Mouse (Mus musculus): ENCODE measurements at regions not wholly inside any gene's neighbourhood (a gene's known extent, or its start where the extent isn't known, plus 50 kb on each side); places are given as distances from the start of the nearest gene placed in this dataset.

DNA sequence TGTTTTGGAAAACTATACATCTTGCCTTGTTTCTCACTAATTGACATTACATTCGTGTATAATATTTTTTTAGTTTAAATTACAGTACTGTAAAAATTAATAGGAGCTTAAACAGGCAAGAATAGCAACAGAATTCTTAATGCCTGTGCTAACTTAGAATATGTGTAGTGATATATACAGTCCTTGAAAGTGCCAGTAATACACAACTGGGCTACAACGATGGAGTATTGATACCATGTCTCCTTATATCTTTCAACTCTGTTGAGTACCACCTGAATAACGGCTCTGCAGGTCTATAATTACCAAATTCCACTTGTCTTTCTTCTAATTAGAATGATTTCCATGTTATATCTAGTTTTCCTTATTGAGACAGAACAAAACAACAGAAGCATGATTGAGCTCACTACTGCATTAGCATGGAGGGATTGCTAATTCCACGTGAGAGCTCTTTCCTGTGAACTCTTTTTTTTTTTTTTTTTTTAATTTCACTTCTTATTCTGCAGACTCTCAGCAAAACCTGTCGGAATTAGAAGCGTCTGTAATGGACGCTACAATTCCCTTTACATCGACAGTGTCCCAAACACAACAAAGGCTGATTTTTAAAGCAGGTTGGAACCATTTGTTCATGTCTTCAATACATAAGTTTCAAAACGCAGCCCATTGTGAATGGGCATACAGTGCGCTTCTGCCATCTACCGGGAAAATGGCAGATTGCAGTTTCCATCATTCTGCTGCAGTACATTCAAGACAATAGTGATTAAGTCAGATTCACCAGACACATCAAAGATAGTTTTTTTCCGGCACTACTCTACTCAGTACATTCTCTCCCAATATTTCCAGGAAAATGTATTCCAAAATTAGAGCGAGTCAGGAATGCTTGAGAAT lies 300.8 kb upstream of the Gpc5 start:
- no peak for ATAC-seq (ENCODE audit: extremely low read depth, insufficient number of reproducible peaks, low FRiP score, poor library complexity, severe bottlenecking)

DNA sequence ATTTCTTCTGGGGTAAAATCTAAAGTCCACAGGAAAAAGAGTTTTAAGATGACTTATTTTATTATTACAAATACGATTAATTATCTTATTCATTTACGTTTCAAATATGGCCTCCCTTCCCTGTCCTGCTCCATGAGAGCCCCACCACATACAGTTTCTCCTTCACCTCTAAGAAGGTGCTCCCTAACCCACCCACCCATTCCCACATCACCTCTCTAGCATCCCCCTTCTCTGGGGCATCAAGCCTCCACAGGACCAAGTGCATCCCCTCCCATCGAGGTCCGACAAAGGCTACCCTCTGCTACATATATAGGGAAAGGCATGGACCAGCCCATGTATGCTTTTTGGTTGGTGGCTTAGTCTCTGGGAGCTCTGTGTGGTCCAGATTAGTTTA lies 300.2 kb upstream of the Gpc5 start:
- ATAC-seq (ENCODE audit: extremely low read depth, insufficient number of reproducible peaks, low FRiP score, poor library complexity, severe bottlenecking) = no peak

DNA sequence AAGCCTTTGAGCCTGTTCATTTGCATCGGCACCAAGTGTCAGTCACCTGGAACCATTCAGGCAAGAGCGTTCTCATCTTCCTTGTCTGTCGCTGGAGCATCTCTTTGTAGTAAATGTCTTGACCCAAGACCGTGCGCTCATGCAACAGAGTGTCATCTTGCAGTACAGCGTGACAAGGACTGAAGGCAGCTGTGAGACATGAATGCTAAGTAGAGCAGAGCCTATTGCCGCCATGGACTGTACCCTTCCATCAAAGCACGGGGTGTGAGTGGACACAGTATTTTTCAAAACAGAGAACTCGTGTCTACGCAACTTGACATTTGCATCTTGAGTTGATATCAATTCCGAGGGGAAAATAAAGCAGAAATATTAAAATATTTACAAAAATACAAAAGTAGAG lies 287.4 kb upstream of the Gpc5 start:
- no peak for ATAC-seq (ENCODE audit: extremely low read depth, insufficient number of reproducible peaks, low FRiP score, poor library complexity, severe bottlenecking)

DNA sequence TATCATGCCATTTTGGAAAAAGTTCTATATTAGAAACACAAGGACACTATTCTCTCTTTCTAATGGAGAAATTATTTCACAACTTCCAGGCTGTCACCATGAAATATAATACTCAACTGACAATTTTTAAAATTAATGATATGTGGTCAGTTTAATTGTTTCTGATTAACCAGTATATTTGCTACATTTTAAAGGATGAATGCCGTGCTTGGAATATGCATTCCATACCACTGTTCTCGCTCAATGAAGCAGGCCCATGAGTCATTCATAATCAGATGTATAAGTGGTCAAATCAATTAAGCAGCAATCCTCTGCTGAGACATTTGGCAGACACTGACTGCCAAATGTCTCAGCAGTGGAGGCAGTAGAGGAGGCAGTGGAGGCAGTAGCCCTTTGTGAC lies 283.4 kb upstream of the Gpc5 start:
- no peak for ATAC-seq (ENCODE audit: extremely low read depth, insufficient number of reproducible peaks, low FRiP score, poor library complexity, severe bottlenecking)

DNA sequence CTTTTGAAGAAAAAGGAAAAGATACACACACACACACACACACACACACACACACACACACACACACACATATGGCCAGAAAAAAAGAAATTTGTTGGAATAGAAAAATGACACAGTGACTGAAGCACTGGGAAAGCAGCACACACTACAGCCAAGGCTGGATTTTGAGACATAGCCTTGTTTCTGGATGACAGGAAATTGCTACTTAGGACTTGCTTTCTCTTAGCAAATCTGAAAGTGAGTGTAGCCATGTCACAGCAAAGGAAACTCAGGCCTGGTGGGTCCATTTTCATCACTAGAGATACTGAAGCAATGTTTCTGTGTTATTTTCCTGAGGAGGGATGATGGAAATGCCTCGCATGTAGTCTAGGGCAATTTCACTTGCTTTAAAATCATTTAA lies 271.3 kb upstream of the Gpc5 start:
- ATAC-seq (ENCODE audit: extremely low read depth, insufficient number of reproducible peaks, low FRiP score, poor library complexity, severe bottlenecking) = no peak

DNA sequence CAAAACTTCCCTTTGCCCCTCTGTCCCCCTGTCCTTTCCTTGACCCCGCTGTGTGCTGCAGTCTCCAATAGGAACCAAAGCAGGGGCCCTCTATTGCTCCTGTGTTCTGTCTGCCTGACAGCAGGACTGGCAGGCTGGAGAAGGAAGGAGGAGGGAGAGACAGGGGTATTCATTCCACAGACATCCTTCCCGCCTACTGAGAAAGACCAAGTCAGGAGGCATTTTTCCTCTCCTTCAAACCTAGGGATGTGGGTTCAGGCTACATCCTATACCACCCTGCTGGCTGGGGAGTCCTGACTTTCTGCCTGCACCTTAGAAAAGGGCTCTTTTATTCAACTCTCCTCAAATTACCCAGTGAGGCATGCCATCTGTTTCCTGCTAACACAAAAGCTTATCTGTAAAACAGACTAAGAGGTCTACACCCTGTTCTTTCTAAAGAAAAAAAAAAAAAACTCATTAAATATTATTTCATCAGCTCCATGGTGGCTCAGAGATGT lies 270.9 kb upstream of the Gpc5 start:
- ATAC-seq (ENCODE audit: extremely low read depth, insufficient number of reproducible peaks, low FRiP score, poor library complexity, severe bottlenecking) = no peak

DNA sequence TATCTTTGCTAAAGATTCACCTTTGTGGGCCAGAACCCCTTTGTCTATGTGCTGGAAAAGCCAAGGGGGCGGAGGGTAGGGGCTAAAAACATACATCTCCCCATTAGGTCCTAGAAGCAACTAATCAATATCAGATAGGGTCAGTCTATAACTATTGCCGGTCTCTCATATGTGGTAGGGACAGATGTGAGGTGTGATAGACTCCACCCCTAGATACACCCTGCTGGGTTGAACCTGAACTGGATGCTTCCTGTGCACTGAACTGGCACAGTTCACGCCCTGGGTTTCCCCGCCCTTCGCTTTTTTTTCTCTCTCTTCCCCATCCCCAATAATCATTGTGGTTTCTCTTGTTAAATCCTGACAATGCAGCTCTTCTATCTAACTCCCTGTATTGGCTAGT lies 270.3 kb upstream of the Gpc5 start:
- no peak for ATAC-seq (ENCODE audit: extremely low read depth, insufficient number of reproducible peaks, low FRiP score, poor library complexity, severe bottlenecking)

DNA sequence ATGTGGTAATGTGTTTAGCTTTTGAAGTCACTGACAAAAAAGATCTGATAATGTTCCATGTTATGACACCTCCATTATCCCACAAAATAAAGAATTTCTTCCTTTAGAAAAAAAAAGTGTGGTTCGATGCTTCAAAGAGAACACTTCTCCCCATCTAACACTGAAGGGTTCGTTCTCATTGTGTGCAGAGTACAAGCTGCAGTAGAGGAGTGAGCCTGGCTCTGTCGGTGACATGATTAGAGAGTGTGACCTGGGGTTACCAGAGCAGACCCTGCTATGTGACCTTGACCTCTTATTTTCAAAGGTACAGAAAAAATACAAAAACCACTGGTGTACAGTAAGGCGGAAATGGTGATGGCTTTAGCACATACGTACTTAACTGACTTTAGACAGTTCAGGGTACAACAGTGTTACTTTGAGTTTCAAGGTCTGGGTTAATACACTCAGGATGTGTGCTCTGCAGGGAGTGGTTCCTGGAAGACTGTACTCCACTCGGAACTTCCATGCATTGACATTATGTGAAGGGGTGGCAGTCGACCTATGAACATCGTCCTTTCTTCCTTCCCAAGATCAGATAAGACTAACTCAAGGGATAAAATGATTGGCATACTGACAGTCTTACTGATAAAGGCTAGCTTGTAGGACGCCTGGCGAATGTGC lies 265.2 kb upstream of the Gpc5 start:
- ATAC-seq (ENCODE audit: extremely low read depth, insufficient number of reproducible peaks, low FRiP score, poor library complexity, severe bottlenecking) = no peak

DNA sequence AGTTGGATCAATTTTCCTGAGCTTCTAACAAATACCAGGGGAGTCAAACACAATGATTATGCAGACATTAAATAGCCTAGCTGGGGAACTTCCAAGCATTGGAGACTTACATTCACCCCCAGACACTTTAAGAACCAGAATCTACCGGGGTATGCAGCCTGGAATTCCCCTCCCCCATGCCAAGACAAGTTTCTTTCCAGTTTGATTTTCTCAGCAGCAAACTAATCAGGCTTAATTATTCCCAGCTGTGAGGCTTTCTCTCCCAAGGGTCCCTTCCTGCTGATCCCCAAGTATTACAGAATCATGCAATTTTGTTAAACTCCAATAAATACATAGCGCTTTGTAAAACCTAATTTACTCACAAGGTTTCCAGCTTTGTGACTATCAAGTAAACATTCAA lies 262.7 kb upstream of the Gpc5 start:
- ATAC-seq (ENCODE audit: extremely low read depth, insufficient number of reproducible peaks, low FRiP score, poor library complexity, severe bottlenecking) = no peak

DNA sequence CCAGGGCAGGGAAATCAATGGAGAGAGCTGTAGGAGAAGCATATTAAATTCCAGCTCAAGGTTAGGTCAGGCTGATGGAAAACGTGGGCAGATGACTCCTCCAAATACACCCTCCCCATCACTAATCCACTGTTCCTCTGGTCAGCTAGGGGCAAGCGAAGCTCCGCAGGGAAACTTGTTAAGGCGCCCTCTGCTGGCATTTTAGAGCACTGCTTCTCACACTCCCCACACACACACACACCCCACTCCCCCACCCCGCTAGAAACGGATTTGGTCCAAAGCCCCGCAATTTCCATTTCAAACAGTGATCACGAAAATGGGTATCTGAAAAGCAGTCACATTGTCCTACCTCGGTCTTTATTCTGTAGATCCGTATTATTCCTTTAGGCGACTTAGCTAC lies 259.0 kb upstream of the Gpc5 start:
- ATAC-seq (ENCODE audit: extremely low read depth, insufficient number of reproducible peaks, low FRiP score, poor library complexity, severe bottlenecking) = no peak

DNA sequence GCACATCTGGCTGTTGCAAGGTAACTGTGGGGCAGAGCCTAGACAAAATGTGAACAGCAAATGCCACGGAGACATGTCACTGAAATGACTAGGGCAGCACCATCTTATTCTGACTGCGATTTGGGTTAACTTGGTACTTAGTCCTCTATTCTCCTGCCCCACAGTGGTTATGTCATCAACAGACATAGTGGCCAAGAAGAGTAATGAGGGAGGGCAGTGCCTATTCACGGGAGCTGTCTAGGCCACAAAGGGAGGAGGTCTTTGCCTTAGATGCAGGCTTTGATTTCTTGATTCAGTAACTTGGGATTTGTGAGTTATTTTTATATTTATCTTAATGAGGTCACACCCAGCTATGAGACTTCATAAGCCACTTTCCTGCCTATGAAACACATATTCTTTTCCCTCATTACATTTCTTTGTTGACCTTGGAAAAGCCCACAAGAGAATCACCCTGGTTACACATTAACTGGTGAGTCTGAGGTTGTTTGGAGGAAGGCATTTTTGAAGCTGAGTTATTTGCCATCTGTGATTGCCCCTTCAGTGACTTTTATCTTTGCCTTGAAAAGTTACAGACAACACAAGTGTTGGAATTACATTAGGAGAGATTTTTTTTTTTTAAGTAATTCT lies 255.2 kb upstream of the Gpc5 start:
- no peak for ATAC-seq (ENCODE audit: extremely low read depth, insufficient number of reproducible peaks, low FRiP score, poor library complexity, severe bottlenecking)

DNA sequence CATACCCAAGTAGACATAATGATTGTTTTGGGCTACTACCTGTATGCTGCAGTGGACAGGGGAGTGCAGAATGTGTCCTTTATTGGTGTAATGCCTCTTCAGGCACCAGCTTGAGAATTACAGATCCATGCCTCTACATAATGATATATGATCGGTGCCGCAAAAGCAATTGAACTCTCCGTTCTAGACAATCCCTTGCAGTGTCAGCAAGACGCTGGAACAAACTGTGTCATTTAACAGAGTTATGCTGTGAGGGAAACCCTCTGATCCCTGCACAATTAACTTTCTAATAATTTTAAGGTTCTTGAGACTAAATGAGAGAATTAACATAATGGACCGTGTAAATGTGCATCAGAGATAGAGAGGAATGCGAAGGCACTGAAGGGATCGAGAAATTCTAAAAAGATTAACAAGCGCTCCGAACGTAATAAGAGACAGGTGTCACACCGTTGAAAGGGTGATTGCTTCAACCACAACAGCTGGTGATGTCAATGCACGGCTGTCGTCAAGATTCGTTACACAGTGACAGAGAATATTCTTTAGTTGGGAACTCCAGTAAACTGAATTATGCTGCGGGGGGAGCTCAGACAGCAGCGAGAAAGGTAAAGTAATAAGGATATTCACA lies 254.3 kb upstream of the Gpc5 start:
- ATAC-seq (ENCODE audit: extremely low read depth, insufficient number of reproducible peaks, low FRiP score, poor library complexity, severe bottlenecking) = no peak

DNA sequence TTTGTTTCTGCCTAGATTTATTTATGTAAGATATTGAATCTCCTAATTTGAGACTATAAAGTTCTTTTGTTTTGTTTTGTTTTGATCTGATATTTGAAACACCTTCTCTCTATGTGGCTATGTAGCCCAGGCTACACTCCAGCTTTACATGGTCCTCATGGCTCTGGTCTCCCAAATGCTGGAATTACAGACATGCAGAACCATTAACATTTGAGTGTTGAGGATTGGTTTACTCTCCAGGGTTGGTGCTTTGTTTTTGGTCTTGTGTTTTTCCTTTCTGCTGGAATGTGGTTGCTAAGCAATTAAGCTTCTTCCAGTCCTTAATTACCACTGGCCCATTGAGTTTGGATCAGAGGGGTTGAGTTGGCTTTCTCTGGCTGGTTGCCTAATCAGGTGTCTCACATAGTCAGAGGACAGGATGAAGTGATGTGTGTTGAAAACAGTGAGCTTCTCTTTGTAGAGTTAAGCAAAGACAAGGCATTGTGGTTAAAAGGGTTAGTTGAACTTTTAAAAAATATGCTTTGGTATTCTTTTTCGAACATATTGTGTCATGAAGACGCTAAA lies 252.6 kb upstream of the Gpc5 start:
- ATAC-seq (ENCODE audit: extremely low read depth, insufficient number of reproducible peaks, low FRiP score, poor library complexity, severe bottlenecking) = no peak

DNA sequence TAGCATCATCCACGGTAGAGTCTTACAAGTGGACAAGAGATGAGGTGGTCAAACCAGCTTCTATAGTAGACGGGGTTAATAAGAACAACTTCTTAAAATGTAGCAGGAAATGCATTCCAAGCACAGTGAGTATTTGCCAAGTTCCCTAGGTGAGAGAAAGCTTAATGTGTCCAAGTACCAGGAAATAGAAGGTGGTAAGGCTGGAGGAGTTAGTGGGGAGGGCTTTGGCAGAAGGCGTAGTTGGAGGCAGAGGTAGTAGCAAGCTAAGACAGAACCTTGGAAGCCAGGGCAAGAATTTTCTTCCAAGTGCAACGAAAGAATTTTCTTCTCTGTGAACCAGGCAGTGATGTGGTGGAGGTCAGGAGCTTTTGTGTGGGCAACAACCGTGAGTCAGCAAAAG lies 251.2 kb upstream of the Gpc5 start:
- no peak for ATAC-seq (ENCODE audit: extremely low read depth, insufficient number of reproducible peaks, low FRiP score, poor library complexity, severe bottlenecking)

DNA sequence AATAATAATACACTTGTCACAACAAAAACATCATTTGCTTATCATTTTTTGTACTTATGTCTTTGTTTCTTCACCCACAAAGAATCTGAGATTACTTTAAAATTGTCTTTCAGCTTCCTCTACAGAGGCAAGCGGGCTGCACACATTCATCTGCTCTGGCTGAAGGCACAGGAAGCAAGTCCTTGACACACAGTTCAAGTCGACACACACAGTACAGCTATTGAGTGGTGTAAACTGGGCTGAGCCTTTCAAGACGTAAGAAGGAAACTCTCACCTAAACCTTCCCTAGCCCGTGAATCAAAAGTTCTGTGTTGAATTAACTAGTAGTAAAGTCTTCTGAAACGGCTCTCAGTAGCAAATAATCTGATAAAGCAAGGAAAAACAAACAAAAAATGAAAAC lies 250.5 kb upstream of the Gpc5 start:
- no peak for ATAC-seq (ENCODE audit: extremely low read depth, insufficient number of reproducible peaks, low FRiP score, poor library complexity, severe bottlenecking)

DNA sequence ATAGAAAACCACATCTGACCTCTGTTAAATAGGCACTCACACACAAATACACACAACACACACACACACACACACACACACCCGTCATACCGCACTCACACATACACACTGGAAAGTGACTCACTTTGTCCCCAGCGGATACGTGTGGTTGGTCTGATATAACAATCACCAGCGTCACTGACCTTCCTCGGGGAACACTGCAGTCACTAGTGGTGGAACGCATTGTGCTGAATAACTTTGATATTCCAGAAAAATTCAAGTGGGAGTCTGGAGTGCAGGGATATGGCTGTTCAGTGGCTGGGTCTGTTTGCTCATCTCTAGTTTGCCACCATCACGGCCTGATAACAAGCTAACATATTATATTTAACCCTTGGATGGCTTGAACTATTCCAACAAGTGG lies 249.7 kb upstream of the Gpc5 start:
- ATAC-seq (ENCODE audit: extremely low read depth, insufficient number of reproducible peaks, low FRiP score, poor library complexity, severe bottlenecking) = no peak

DNA sequence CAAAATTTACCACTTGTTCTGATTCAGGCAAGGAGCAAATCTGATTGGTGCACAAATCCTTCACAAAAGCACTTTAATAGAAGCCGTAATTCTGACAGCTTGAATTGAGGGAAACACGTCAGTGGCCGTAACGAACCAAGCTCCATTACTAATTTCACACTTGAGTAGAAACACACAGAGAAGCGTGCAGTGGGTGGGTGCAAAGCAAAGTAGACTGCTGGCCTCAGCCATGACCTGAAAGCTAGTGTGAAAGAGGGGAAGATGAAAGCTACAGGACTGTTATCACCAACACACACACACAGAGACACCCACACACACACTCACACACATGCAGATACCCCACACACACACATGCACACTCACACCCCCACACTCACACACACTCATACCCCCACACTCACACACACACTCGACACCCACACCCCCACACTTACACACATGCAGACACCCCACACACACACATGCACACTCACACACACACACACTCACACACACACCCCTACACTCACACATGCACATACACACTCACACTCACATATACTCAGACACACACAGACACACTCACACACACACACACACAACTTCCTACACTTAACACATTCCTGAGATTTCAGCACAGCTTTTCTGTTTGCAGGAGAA lies 248.8 kb upstream of the Gpc5 start:
- no peak for ATAC-seq (ENCODE audit: extremely low read depth, insufficient number of reproducible peaks, low FRiP score, poor library complexity, severe bottlenecking)

DNA sequence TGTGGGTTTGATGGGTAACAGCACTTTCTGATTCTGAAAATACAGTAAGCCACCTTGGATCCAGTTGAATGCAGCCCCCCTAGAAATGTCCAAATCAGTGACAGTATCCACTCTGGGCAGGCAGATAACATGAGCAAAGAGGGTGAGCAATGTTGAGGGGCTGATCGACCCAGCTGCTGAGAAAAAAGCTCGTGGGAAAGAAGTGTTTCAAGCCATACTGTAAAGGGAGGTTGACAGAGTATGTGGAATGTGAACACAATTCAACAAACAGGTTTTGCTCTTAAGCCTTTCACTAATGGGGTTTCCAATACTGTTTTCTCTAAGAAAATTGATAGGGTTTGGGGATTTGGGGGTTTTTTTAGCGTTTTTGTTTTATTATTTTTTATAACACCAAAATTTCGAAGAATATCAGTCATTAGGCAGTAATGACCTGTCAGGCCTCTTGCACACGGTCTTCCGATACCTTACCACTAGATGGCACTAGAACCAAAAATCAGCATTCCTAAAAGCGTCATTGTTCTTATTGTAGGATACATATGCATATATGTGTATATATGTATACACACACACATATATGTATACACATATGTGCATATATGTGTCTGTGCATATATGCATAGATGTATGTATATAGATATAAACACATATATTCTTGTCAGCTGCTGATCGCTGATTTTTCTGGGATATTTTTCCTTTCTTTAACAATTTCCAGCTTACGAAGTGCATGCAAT lies 237.5 kb upstream of the Gpc5 start:
- ATAC-seq (ENCODE audit: extremely low read depth, insufficient number of reproducible peaks, low FRiP score, poor library complexity, severe bottlenecking) = 0 out of 2 replicates have a peak, but pooled peaks have one; percentile 16
